21 mouse cellular contexts compared by ENCODE assay signal in genomic region chr4:41663614-41664013, GRCm38 (mm10). TPM values are rescaled to one million over a fixed set of nuclear protein-coding genes. Genes with fewer than 3 reads are reported as not detected.
DNase-seq lines count a peak whose midpoint lies in the region; ATAC-seq and TF ChIP-seq lines count a peak whose summit lies in the region.
"Had no signal": no experiment of that assay in that cellular context is flagged by ENCODE, and none has a peak within 500 bp of the region (broad histone marks: within the 10 kb centered on the region; RNA-seq: fewer than 3 reads in every experiment).

No protein-coding gene starts in this region.

- 69% methylated on average over 8 of the region's 9 CpGs for WGBS in midbrain, postnatal 0 days
- WGBS in midbrain, embryonic 13.5 days, result 56% methylated on average over 9 of the region's 9 CpGs
- WGBS in hindbrain, embryonic 14.5 days, result 17% methylated on average over 9 of the region's 9 CpGs

- no peak overlapping the region for H3K9ac ChIP-seq in midbrain, postnatal 0 days (replicated peaks; ENCODE audit: low read length, poor library complexity, severe bottlenecking)
- H3K9ac ChIP-seq in midbrain, embryonic 13.5 days (replicated peaks), result no peak overlapping the region
- H3K9ac ChIP-seq in hindbrain, embryonic 14.5 days, result peak overlapping the region; percentile 16; the same call in 1 of the 2 replicates
- H3K9ac ChIP-seq: liver, postnatal 0 days had no signal

- no peak overlapping the region for H3K4me2 ChIP-seq in midbrain, postnatal 0 days (ENCODE audit: low read depth, low read length, poor library complexity, severe bottlenecking)
- H3K4me2 ChIP-seq in midbrain, embryonic 13.5 days (replicated peaks), result no peak overlapping the region
- no peak overlapping the region for H3K4me2 ChIP-seq in hindbrain, embryonic 14.5 days (replicated peaks)

- H3K36me3 ChIP-seq in midbrain, postnatal 0 days (ENCODE audit: insufficient read depth, low read length), result peaks cover 4% of the 10 kb centered on the region
- peaks cover 40% of the 10 kb centered on the region for H3K36me3 ChIP-seq in midbrain, embryonic 13.5 days
- H3K36me3 ChIP-seq in hindbrain, embryonic 14.5 days (replicated peaks; ENCODE audit: control insufficient read depth, insufficient read depth), result 0 out of 2 replicates have a peak, but pooled peaks cover 5% of the 10 kb centered on the region

- no peak for TF ChIP-seq CTCF in gastrocnemius, adult 2 months (IDR thresholded peaks at IDR 0.05)
- no peak for TF ChIP-seq CTCF in midbrain, postnatal 0 days (IDR thresholded peaks at IDR 0.05)

- H3K9me3 ChIP-seq in midbrain, postnatal 0 days (ENCODE audit: low read length), result no peaks in the 10 kb centered on the region
- H3K9me3 ChIP-seq in midbrain, embryonic 13.5 days, result no peaks in the 10 kb centered on the region
- H3K9me3 ChIP-seq in hindbrain, embryonic 14.5 days (ENCODE audit: control insufficient read depth, low read length), result no peaks in the 10 kb centered on the region
- H3K9me3 ChIP-seq: midbrain, embryonic 10.5 days had no signal

- H3K27me3 ChIP-seq in midbrain, postnatal 0 days (ENCODE audit: insufficient read depth, low read length), result no peaks in the 10 kb centered on the region
- no peaks in the 10 kb centered on the region for H3K27me3 ChIP-seq in midbrain, embryonic 13.5 days
- no peaks in the 10 kb centered on the region for H3K27me3 ChIP-seq in hindbrain, embryonic 14.5 days (ENCODE audit: control insufficient read depth, insufficient read depth, low read length)
- H3K27me3 ChIP-seq: Patski had no signal

- H3K4me3 ChIP-seq in gastrocnemius, adult 2 months, result no peak overlapping the region
- H3K4me3 ChIP-seq in midbrain, postnatal 0 days (ENCODE audit: low read depth, low read length), result no peak overlapping the region
- no peak overlapping the region for H3K4me3 ChIP-seq in midbrain, embryonic 13.5 days (replicated peaks)
- no peak overlapping the region for H3K4me3 ChIP-seq in hindbrain, embryonic 14.5 days (replicated peaks; ENCODE audit: low read length)
- H3K4me3 ChIP-seq: midbrain, embryonic 10.5 days; myocyte had no signal

- intact Hi-C loops in gastrocnemius, adult 2 months (cut with DNase I), result no loop called here

- DNase-seq in gastrocnemius, adult 2 months, result no peak
- DNase-seq in gastrocnemius, adult 18-20 months (ENCODE audit: low spot score), result no peak
- DNase-seq in midbrain, postnatal 0 days (ENCODE audit: low spot score), result no peak
- no peak for DNase-seq in hindbrain, embryonic 14.5 days (ENCODE audit: low spot score)
- DNase-seq in urinary bladder, postnatal 36 days (ENCODE audit: low spot score in 2 of 2), result no peak
- DNase-seq in left cerebral cortex, adult 18-20 months (ENCODE audit: low spot score in 2 of 2), result no peak
- DNase-seq: adrenal gland, postnatal 36 days; cerebellum, adult 2 months; gastrocnemius, postnatal 25 days; liver; liver, postnatal 0 days; lung, postnatal 14 days; right cerebral cortex, adult 18-20 months; thymus, adult 2 months had no signal

- peak overlapping the region; percentile 89 for H3K27ac ChIP-seq in gastrocnemius, adult 2 months
- H3K27ac ChIP-seq in midbrain, postnatal 0 days (ENCODE audit: low read depth, low read length), result no peak overlapping the region
- H3K27ac ChIP-seq in midbrain, embryonic 13.5 days, result no peak overlapping the region
- H3K27ac ChIP-seq in hindbrain, embryonic 14.5 days, result peak overlapping the region; percentile 33; the same call in 1 of the 2 replicates

- H3K4me1 ChIP-seq in midbrain, postnatal 0 days (ENCODE audit: insufficient read depth, low read length), result no peaks in the 10 kb centered on the region
- peaks cover 72% of the 10 kb centered on the region for H3K4me1 ChIP-seq in midbrain, embryonic 13.5 days (replicated peaks)
- H3K4me1 ChIP-seq in hindbrain, embryonic 14.5 days (replicated peaks; ENCODE audit: control insufficient read depth, insufficient read depth, low read length), result peaks cover 36% of the 10 kb centered on the region

- 0 out of 2 replicates have a peak, but pooled peaks have one; percentile 2 for ATAC-seq in midbrain, postnatal 0 days (ENCODE audit: low FRiP score)
- ATAC-seq in midbrain, embryonic 13.5 days, result no peak
- ATAC-seq in hindbrain, embryonic 14.5 days (ENCODE audit: low FRiP score), result no peak
- ATAC-seq: activated CD4-positive, CD25-positive, alpha-beta regulatory T cell, adult 4 months; inflammation-experienced regulatory T-cells, adult 6 months; liver, postnatal 0 days; Patski had no signal

RNA-seq across cellular contexts. Expression of gene Enho, which starts 23.5 kb away (rescaled TPM):
- 10 to 100 TPM in 1 of 2 experiments, 1 to 10 TPM in 1; 9.1 to 11.9 TPM for total RNA-seq in gastrocnemius, adult 2 months (2021)
- total RNA-seq in gastrocnemius, adult 18-20 months (2021), result 10 to 100 TPM in 1 of 2 experiments, 1 to 10 TPM in 1; 8.6 to 15.3 TPM
- 167 and 217 TPM in 2 replicates for total RNA-seq in midbrain, postnatal 0 days (2014; rRNA removed)
- 146 and 157 TPM in 2 replicates for polyA plus RNA-seq in midbrain, postnatal 0 days (2015; fragmentation: Nextera tagmentation; extraction: Ambion mirVana)
- polyA plus RNA-seq in midbrain, embryonic 13.5 days (2015; fragmentation: Nextera tagmentation; extraction: Ambion mirVana), result 81.6 and 92.1 TPM in 2 replicates
- 127 and 130 TPM in 2 replicates for polyA plus RNA-seq in hindbrain, embryonic 14.5 days (2014; fragmentation: Nextera tagmentation; extraction: Ambion mirVana)
- total RNA-seq in left cerebral cortex, adult 18-20 months (2021), result 10 to 100 TPM; 59.1 to 66.3 TPM
- total RNA-seq: common myeloid progenitor, adult 5-6 weeks had no signal
- polyA plus RNA-seq: activated CD4-positive, CD25-positive, alpha-beta regulatory T cell, adult 4 months; inflammation-experienced regulatory T-cells, adult 6 months had no signal

RNA-seq across cellular contexts. Expression of gene Cntfr, which starts 33.3 kb away (rescaled TPM):
- total RNA-seq in gastrocnemius, adult 2 months (2021), result 10 to 100 TPM; 27.3 to 55.3 TPM
- 10 to 100 TPM; 14.4 to 47.1 TPM for total RNA-seq in gastrocnemius, adult 18-20 months (2021)
- 61.6 and 69.2 TPM in 2 replicates for total RNA-seq in midbrain, postnatal 0 days (2014; rRNA removed)
- polyA plus RNA-seq in midbrain, postnatal 0 days (2015; fragmentation: Nextera tagmentation; extraction: Ambion mirVana), result 20.1 and 23.4 TPM in 2 replicates
- polyA plus RNA-seq in midbrain, embryonic 13.5 days (2015; fragmentation: Nextera tagmentation; extraction: Ambion mirVana), result 27.6 and 32.7 TPM in 2 replicates
- polyA plus RNA-seq in hindbrain, embryonic 14.5 days (2014; fragmentation: Nextera tagmentation; extraction: Ambion mirVana), result 19.2 and 21.8 TPM in 2 replicates
- 100 to 1,000 TPM; 117 to 131 TPM for total RNA-seq in left cerebral cortex, adult 18-20 months (2021)
- total RNA-seq: common myeloid progenitor, adult 5-6 weeks had no signal
- polyA plus RNA-seq: activated CD4-positive, CD25-positive, alpha-beta regulatory T cell, adult 4 months; inflammation-experienced regulatory T-cells, adult 6 months had no signal

RNA-seq across cellular contexts. Expression of gene Il11ra1, which starts 36.2 kb away (rescaled TPM):
- total RNA-seq in gastrocnemius, adult 2 months (2021), result 10 to 100 TPM; 33.3 to 73.4 TPM
- total RNA-seq in gastrocnemius, adult 18-20 months (2021), result 10 to 100 TPM; 44.7 to 53.1 TPM
- total RNA-seq in midbrain, postnatal 0 days (2014; rRNA removed), result 21.8 and 26.5 TPM in 2 replicates
- 28.8 and 35.3 TPM in 2 replicates for polyA plus RNA-seq in midbrain, postnatal 0 days (2015; fragmentation: Nextera tagmentation; extraction: Ambion mirVana)
- 34.0 and 34.9 TPM in 2 replicates for polyA plus RNA-seq in midbrain, embryonic 13.5 days (2015; fragmentation: Nextera tagmentation; extraction: Ambion mirVana)
- polyA plus RNA-seq in hindbrain, embryonic 14.5 days (2014; fragmentation: Nextera tagmentation; extraction: Ambion mirVana), result 39.9 and 40.6 TPM in 2 replicates
- 10 to 100 TPM; 37.2 to 44.3 TPM for total RNA-seq in left cerebral cortex, adult 18-20 months (2021)

RNA-seq across cellular contexts. Expression of gene Rpp25l, which starts 49.7 kb away (rescaled TPM):
- total RNA-seq in gastrocnemius, adult 2 months (2021), result 10 to 100 TPM; 50.1 to 58.4 TPM
- total RNA-seq in gastrocnemius, adult 18-20 months (2021), result 10 to 100 TPM; 46.9 to 48.3 TPM
- 38.3 and 39.7 TPM in 2 replicates for total RNA-seq in midbrain, postnatal 0 days (2014; rRNA removed)
- polyA plus RNA-seq in midbrain, postnatal 0 days (2015; fragmentation: Nextera tagmentation; extraction: Ambion mirVana), result 44.3 and 49.9 TPM in 2 replicates
- polyA plus RNA-seq in midbrain, embryonic 13.5 days (2015; fragmentation: Nextera tagmentation; extraction: Ambion mirVana), result 63.9 and 67.4 TPM in 2 replicates
- polyA plus RNA-seq in hindbrain, embryonic 14.5 days (2014; fragmentation: Nextera tagmentation; extraction: Ambion mirVana), result 57.5 and 60.5 TPM in 2 replicates
- 10 to 100 TPM; 32.5 to 37.1 TPM for total RNA-seq in left cerebral cortex, adult 18-20 months (2021)

RNA-seq across cellular contexts. Expression of gene Dctn3, which starts 59.4 kb away (rescaled TPM):
- 10 to 100 TPM; 40.6 to 42.4 TPM for total RNA-seq in gastrocnemius, adult 2 months (2021)
- 10 to 100 TPM; 42.5 to 45.3 TPM for total RNA-seq in gastrocnemius, adult 18-20 months (2021)
- total RNA-seq in midbrain, postnatal 0 days (2014; rRNA removed), result 122 and 150 TPM in 2 replicates
- polyA plus RNA-seq in midbrain, postnatal 0 days (2015; fragmentation: Nextera tagmentation; extraction: Ambion mirVana), result 308 and 345 TPM in 2 replicates
- polyA plus RNA-seq in midbrain, embryonic 13.5 days (2015; fragmentation: Nextera tagmentation; extraction: Ambion mirVana), result 270 and 278 TPM in 2 replicates
- 271 and 274 TPM in 2 replicates for polyA plus RNA-seq in hindbrain, embryonic 14.5 days (2014; fragmentation: Nextera tagmentation; extraction: Ambion mirVana)
- 100 to 1,000 TPM; 166 to 172 TPM for total RNA-seq in left cerebral cortex, adult 18-20 months (2021)

Comparison
In these comparisons a context has a peak if more than half of its experiments do, and no peak if none do; other contexts are left out.
1. H3K27ac ChIP-seq: peak in gastrocnemius, adult 2 months (single experiment) and hindbrain, embryonic 14.5 days (single experiment); none in midbrain, postnatal 0 days (single experiment) and midbrain, embryonic 13.5 days (single experiment).